Mouse (Mus musculus): ENCODE measurements at regions not wholly inside any gene's neighbourhood (a gene's known extent, or its start where the extent isn't known, plus 50 kb on each side); places are given as distances from the start of the nearest gene placed in this dataset.

- Histone ChIP-seq H3K9ac (replicated peaks) (no peak overlapping the region), H3K9me3 (ENCODE audit: low read length) (no peaks in the 10 kb centered on the region), H3K4me2 (ENCODE audit: low read depth, low read length) (no peak overlapping the region), H3K36me3 (replicated peaks; ENCODE audit: insufficient read depth, low read length) (no peaks in the 10 kb centered on the region), H3K4me3 (ENCODE audit: low read depth, low read length) (no peak overlapping the region), H3K27me3 (ENCODE audit: insufficient read depth, low read length) (no peaks in the 10 kb centered on the region), H3K27ac (ENCODE audit: low read depth) (no peak overlapping the region), H3K4me1 (ENCODE audit: insufficient read depth) (no peaks in the 10 kb centered on the region)
- TF ChIP-seq EP300 (IDR thresholded peaks at IDR 0.05; ENCODE audit: low read depth), result no peak
- no peak for TF ChIP-seq CTCF (IDR thresholded peaks at IDR 0.05; ENCODE audit: low read depth)
- DNase-seq, result no peak
- no peak for ATAC-seq
Observed at GRCm38 (mm10) chr1:143098307-143098706, 542.2 kb upstream of the B3galt2 start.

DNA sequence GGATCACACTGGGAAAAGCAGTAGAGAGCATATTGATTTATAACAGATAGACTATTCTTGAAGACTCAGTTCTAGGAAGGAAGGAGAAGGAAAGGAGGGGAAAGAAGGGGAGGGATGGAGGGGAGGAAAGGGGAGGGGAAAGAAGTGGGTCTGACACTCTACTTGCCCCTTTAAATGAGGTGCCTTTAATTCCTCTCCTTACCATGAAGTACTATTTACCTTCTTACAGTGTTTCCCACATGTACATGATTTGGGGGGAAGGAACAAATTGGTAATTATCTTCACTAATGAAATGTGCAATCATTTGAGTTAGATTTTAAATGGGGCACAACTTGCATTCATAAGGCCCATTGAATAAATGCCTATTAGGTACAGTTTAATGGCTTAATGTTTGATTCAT is 518.3 kb upstream of the B3galt2 start:
- TF ChIP-seq CTCF (IDR thresholded peaks at IDR 0.05; ENCODE audit: low read depth), result no peak
- TF ChIP-seq EP300 (IDR thresholded peaks at IDR 0.05; ENCODE audit: low read depth), result no peak

GRCm38 (mm10) chr1:143130257-143130656 is 510.2 kb upstream of the B3galt2 start:
- Histone ChIP-seq H3K4me1 (ENCODE audit: insufficient read depth) (no peaks in the 10 kb centered on the region), H3K27me3 (ENCODE audit: insufficient read depth, low read length) (no peaks in the 10 kb centered on the region), H3K27ac (ENCODE audit: low read depth) (no peak overlapping the region), H3K36me3 (replicated peaks; ENCODE audit: insufficient read depth, low read length) (no peaks in the 10 kb centered on the region), H3K4me3 (ENCODE audit: low read depth, low read length) (no peak overlapping the region), H3K9me3 (ENCODE audit: low read length) (no peaks in the 10 kb centered on the region), H3K9ac (replicated peaks) (no peak overlapping the region), H3K4me2 (ENCODE audit: low read depth, low read length) (no peak overlapping the region)
- DNase-seq (no peak), ATAC-seq (no peak)
- no peak for TF ChIP-seq CTCF (IDR thresholded peaks at IDR 0.05; ENCODE audit: low read depth)
- no peak for TF ChIP-seq EP300 (IDR thresholded peaks at IDR 0.05; ENCODE audit: low read depth)
- WGBS (ENCODE audit: insufficient replicate concordance), result 64% methylated on average over 1 of the region's 1 CpGs

More for the DNA sequence above, 518.3 kb upstream of the B3galt2 start:
- H3K9ac ChIP-seq (replicated peaks), result no peak overlapping the region
- no peaks in the 10 kb centered on the region for H3K9me3 ChIP-seq (ENCODE audit: low read length)
- H3K4me1 ChIP-seq (ENCODE audit: insufficient read depth), result no peaks in the 10 kb centered on the region
- H3K4me3 ChIP-seq (ENCODE audit: low read depth, low read length), result no peak overlapping the region
- no peak overlapping the region for H3K4me2 ChIP-seq (ENCODE audit: low read depth, low read length)
- H3K27me3 ChIP-seq (ENCODE audit: insufficient read depth, low read length), result no peaks in the 10 kb centered on the region
- no peak for DNase-seq
- no peaks in the 10 kb centered on the region for H3K36me3 ChIP-seq (replicated peaks; ENCODE audit: insufficient read depth, low read length)
- no peak for ATAC-seq
- no peak overlapping the region for H3K27ac ChIP-seq (ENCODE audit: low read depth)

- Histone ChIP-seq H3K4me2 (ENCODE audit: low read depth, low read length) (no peak overlapping the region), H3K4me3 (ENCODE audit: low read depth, low read length) (no peak overlapping the region), H3K36me3 (replicated peaks; ENCODE audit: insufficient read depth, low read length) (no peaks in the 10 kb centered on the region), H3K9me3 (ENCODE audit: low read length) (no peaks in the 10 kb centered on the region), H3K27ac (ENCODE audit: low read depth) (no peak overlapping the region), H3K27me3 (ENCODE audit: insufficient read depth, low read length) (no peaks in the 10 kb centered on the region), H3K4me1 (ENCODE audit: insufficient read depth) (no peaks in the 10 kb centered on the region), H3K9ac (replicated peaks) (no peak overlapping the region)
- DNase-seq, result no peak
- WGBS (ENCODE audit: insufficient replicate concordance), result 31% methylated on average over 2 of the region's 2 CpGs
- no peak for TF ChIP-seq CTCF (IDR thresholded peaks at IDR 0.05; ENCODE audit: low read depth)
- TF ChIP-seq EP300 (IDR thresholded peaks at IDR 0.05; ENCODE audit: low read depth), result no peak
- ATAC-seq, result no peak
Observed at GRCm38 (mm10) chr1:143132806-143133205, 507.7 kb upstream of the B3galt2 start.

GRCm38 (mm10) chr1:143145111-143145984 is 495.1 kb upstream of the B3galt2 start:
- Histone ChIP-seq H3K9me3 (ENCODE audit: low read length) (no peaks in the 10 kb centered on the region), H3K4me3 (ENCODE audit: low read depth, low read length) (no peak overlapping the region), H3K27ac (ENCODE audit: low read depth) (no peak overlapping the region), H3K27me3 (ENCODE audit: insufficient read depth, low read length) (no peaks in the 10 kb centered on the region), H3K4me1 (ENCODE audit: insufficient read depth) (no peaks in the 10 kb centered on the region), H3K9ac (replicated peaks) (no peak overlapping the region), H3K36me3 (replicated peaks; ENCODE audit: insufficient read depth, low read length) (no peaks in the 10 kb centered on the region), H3K4me2 (ENCODE audit: low read depth, low read length) (no peak overlapping the region)
- DNase-seq, result no peak
- ATAC-seq, result no peak
- TF ChIP-seq EP300 (IDR thresholded peaks at IDR 0.05; ENCODE audit: low read depth) (no peak), CTCF (IDR thresholded peaks at IDR 0.05; ENCODE audit: low read depth) (no peak)
- WGBS (ENCODE audit: insufficient replicate concordance), result 51% methylated on average over 4 of the region's 4 CpGs

DNA sequence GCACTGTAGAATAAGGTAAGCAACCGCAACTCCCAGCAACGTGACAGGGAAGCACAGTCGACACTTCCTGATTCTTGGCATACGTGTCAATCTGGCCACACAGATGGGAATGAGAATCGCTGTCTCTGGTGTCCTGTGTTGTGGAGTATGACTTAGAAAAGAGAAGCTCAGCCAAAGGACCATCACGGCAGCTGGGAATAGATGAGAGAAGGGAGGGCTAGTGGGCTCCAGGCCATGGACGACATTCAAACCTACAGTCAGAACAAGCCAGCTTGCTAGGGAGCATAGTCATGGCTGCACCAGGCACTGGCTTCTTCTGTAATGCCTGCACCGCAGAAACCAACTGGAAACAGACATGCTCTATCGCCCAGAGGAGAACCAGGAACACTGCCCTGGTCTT is 469.2 kb upstream of the B3galt2 start:
- no peaks in the 10 kb centered on the region for H3K9me3 ChIP-seq (ENCODE audit: low read length)
- no peak overlapping the region for H3K4me3 ChIP-seq (ENCODE audit: low read depth, low read length)
- TF ChIP-seq CTCF (IDR thresholded peaks at IDR 0.05; ENCODE audit: low read depth), result no peak
- no peak for TF ChIP-seq EP300 (IDR thresholded peaks at IDR 0.05; ENCODE audit: low read depth)
- no peaks in the 10 kb centered on the region for H3K4me1 ChIP-seq (ENCODE audit: insufficient read depth)
- ATAC-seq (no peak), DNase-seq (no peak)
- no peak overlapping the region for H3K27ac ChIP-seq (ENCODE audit: low read depth)
- H3K9ac ChIP-seq (replicated peaks), result no peak overlapping the region
- H3K36me3 ChIP-seq (replicated peaks; ENCODE audit: insufficient read depth, low read length), result no peaks in the 10 kb centered on the region
- no peaks in the 10 kb centered on the region for H3K27me3 ChIP-seq (ENCODE audit: insufficient read depth, low read length)
- H3K4me2 ChIP-seq (ENCODE audit: low read depth, low read length), result no peak overlapping the region
- WGBS (ENCODE audit: insufficient replicate concordance), result 77% methylated on average over 9 of the region's 9 CpGs

Measured in liver, postnatal 0 days (tissue).